Comparison of ENCODE assay signal across 24 mouse cellular contexts in the genomic region with DNA sequence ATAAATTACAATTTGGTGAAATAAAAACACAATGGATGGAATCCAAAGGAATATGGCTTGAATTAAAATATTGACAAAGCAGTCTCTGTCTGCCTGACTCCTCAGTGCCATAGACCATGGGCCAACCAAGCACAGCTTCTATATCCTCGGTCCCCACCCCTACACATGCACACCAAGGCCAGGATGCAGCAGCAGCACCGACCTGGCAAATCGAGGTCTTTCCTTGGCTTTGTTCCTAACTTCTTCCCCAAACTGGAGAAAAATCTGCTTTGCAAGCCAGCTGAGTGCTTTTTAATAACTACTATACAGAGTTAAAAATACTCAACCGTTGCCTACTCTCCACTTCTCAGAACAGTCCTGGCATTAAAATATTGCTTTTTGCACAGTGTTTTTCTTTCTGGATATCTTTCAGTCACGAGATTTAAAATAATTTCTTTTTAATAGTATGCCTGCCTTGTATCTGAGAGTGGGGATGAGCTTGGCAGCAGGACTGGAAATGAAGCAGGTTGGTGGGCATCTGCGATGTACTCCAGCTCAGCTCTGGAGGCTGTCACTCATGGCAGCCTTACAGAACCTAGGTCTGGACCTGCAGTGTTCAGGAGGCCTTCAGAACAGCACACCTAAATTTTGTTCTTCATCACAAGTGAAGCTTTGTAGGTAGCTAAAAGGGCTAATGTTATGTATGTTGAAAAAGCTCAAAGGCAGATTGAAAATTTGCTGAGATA.
DNase-seq lines count a peak whose midpoint lies in the region; ATAC-seq and TF ChIP-seq lines count a peak whose summit lies in the region.
"Had no signal": no experiment of that assay in that cellular context is flagged by ENCODE, and none has a peak within 500 bp of the region (broad histone marks: within the 10 kb centered on the region; RNA-seq: fewer than 3 reads in every experiment).

No protein-coding gene starts in this region.

- H3K4me2 ChIP-seq in forebrain, embryonic 15.5 days (replicated peaks) = no peak overlapping the region
- no peak overlapping the region for H3K4me2 ChIP-seq in forebrain, embryonic 13.5 days
- no peak overlapping the region for H3K4me2 ChIP-seq in embryonic facial prominence, embryonic 15.5 days (replicated peaks)
- H3K4me2 ChIP-seq: embryonic facial prominence, embryonic 12.5 days; heart, embryonic 11.5 days; limb, embryonic 13.5 days; liver, embryonic 13.5 days; midbrain, embryonic 12.5 days had no signal

- no peaks in the 10 kb centered on the region for H3K36me3 ChIP-seq in forebrain, embryonic 15.5 days
- no peaks in the 10 kb centered on the region for H3K36me3 ChIP-seq in forebrain, embryonic 13.5 days (ENCODE audit: poor library complexity, severe bottlenecking)
- no peaks in the 10 kb centered on the region for H3K36me3 ChIP-seq in embryonic facial prominence, embryonic 15.5 days
- H3K36me3 ChIP-seq: embryonic facial prominence, embryonic 12.5 days; limb, embryonic 13.5 days; liver, embryonic 13.5 days; midbrain, embryonic 12.5 days had no signal

- no peaks in the 10 kb centered on the region for H3K27me3 ChIP-seq in forebrain, embryonic 15.5 days
- no peaks in the 10 kb centered on the region for H3K27me3 ChIP-seq in forebrain, embryonic 13.5 days
- no peaks in the 10 kb centered on the region for H3K27me3 ChIP-seq in embryonic facial prominence, embryonic 15.5 days
- H3K27me3 ChIP-seq: embryonic facial prominence, embryonic 12.5 days; limb, embryonic 13.5 days; liver, embryonic 13.5 days; midbrain, embryonic 12.5 days had no signal

- intact Hi-C loops in left cerebral cortex, adult 2 months (cut with DNase I) = no loop called here

- no peak overlapping the region for H3K4me3 ChIP-seq in forebrain, embryonic 15.5 days
- H3K4me3 ChIP-seq in forebrain, embryonic 13.5 days = no peak overlapping the region
- no peak overlapping the region for H3K4me3 ChIP-seq in left cerebral cortex, adult 2 months
- no peak overlapping the region for H3K4me3 ChIP-seq in embryonic facial prominence, embryonic 15.5 days (replicated peaks)
- H3K4me3 ChIP-seq: embryonic facial prominence, embryonic 12.5 days; limb, embryonic 13.5 days; liver, embryonic 13.5 days; midbrain, embryonic 12.5 days had no signal

- 71% methylated on average over 6 of the region's 6 CpGs for WGBS in forebrain, embryonic 15.5 days
- 82% methylated on average over 6 of the region's 6 CpGs for WGBS in forebrain, embryonic 13.5 days
- WGBS in embryonic facial prominence, embryonic 15.5 days = 56% methylated on average over 6 of the region's 6 CpGs

- peak overlapping the region; percentile 12 for H3K27ac ChIP-seq in forebrain, embryonic 15.5 days (replicated peaks)
- no peak overlapping the region for H3K27ac ChIP-seq in forebrain, embryonic 13.5 days
- peak overlapping the region; percentile 52; the same call in 1 of the 2 replicates for H3K27ac ChIP-seq in left cerebral cortex, adult 2 months
- H3K27ac ChIP-seq in embryonic facial prominence, embryonic 15.5 days (replicated peaks) = 0 out of 2 replicates have a peak overlapping the region, but pooled peaks have one; percentile 29
- H3K27ac ChIP-seq: embryonic facial prominence, embryonic 12.5 days; limb, embryonic 13.5 days; liver, embryonic 13.5 days; midbrain, embryonic 12.5 days; stomach, postnatal 0 days had no signal

- no peak overlapping the region for H3K9ac ChIP-seq in forebrain, embryonic 15.5 days (replicated peaks)
- H3K9ac ChIP-seq in forebrain, embryonic 13.5 days = no peak overlapping the region
- no peak overlapping the region for H3K9ac ChIP-seq in embryonic facial prominence, embryonic 15.5 days
- H3K9ac ChIP-seq: embryonic facial prominence, embryonic 12.5 days; limb, embryonic 13.5 days; liver, embryonic 13.5 days; midbrain, embryonic 12.5 days had no signal

- DNase-seq in left cerebral cortex, adult 2 months (ENCODE audit: extremely low spot score in 1 of 2, low spot score in 2 of 2) = no peak
- no peak for DNase-seq in left cerebral cortex, adult 8-10 months (ENCODE audit: low spot score in 2 of 2)
- DNase-seq in adipocyte (ENCODE audit: low spot score) = no peak
- DNase-seq: adrenal gland, postnatal 10 days; cerebellum, adult 9-11 months; gastrocnemius, postnatal 14 days; heart, adult 11 months; kidney, adult 9 months; kidney, postnatal 14 days; liver, embryonic 13.5 days; lung, adult 2 months; lung, postnatal 14 days had no signal

- no peak for TF ChIP-seq CTCF in left cerebral cortex, adult 2 months (IDR thresholded peaks at IDR 0.05)

- ATAC-seq in forebrain, embryonic 15.5 days (replicated peaks) = no peak
- ATAC-seq in forebrain, embryonic 13.5 days = no peak
- ATAC-seq in embryonic facial prominence, embryonic 15.5 days (ENCODE audit: insufficient number of reproducible peaks, low FRiP score, low TSS enrichment, low read depth) = no peak; the same call in 1 of the 2 replicates
- no peak for ATAC-seq in erythroblast, adult 5-6 weeks (replicated peaks; ENCODE audit: low FRiP score, poor library complexity, severe bottlenecking)
- ATAC-seq: activated CD4-positive, CD25-positive, alpha-beta regulatory T cell, adult 4 months; hindbrain, embryonic 16.5 days; intestine, embryonic 16.5 days had no signal

- H3K4me1 ChIP-seq in forebrain, embryonic 15.5 days = peaks cover 2% of the 10 kb centered on the region; the same call in 1 of the 2 replicates
- H3K4me1 ChIP-seq in forebrain, embryonic 13.5 days = no peaks in the 10 kb centered on the region
- H3K4me1 ChIP-seq in embryonic facial prominence, embryonic 15.5 days = no peaks in the 10 kb centered on the region
- H3K4me1 ChIP-seq: embryonic facial prominence, embryonic 12.5 days; limb, embryonic 13.5 days; liver, embryonic 13.5 days; midbrain, embryonic 12.5 days had no signal

- H3K9me3 ChIP-seq in forebrain, embryonic 15.5 days = no peaks in the 10 kb centered on the region
- no peaks in the 10 kb centered on the region for H3K9me3 ChIP-seq in forebrain, embryonic 13.5 days (replicated peaks)
- H3K9me3 ChIP-seq in embryonic facial prominence, embryonic 15.5 days (replicated peaks) = no peaks in the 10 kb centered on the region
- H3K9me3 ChIP-seq: embryonic facial prominence, embryonic 12.5 days; liver, embryonic 13.5 days had no signal
